Mouse (Mus musculus) lung, postnatal 36 days (tissue): ENCODE data around the gene Lhx6.

Source experiments
- DNase-seq: peaks from one replicate; pipeline ENCODE4 v3.0.0; 2022; ENCODE audit warnings: mixed read lengths

Lhx6 gene

GRCm38 (mm10) chr2:36033966-36034365 lies 71.2 kb downstream of the Lhx6 start:
- no peak for DNase-seq

- DNase-seq: no peak
These were observed 72.3 kb downstream of the Lhx6 start for GRCm38 (mm10) chr2:36032884-36033283.
